ENCODE assay signal across 8 mouse cellular contexts in the genomic region with DNA sequence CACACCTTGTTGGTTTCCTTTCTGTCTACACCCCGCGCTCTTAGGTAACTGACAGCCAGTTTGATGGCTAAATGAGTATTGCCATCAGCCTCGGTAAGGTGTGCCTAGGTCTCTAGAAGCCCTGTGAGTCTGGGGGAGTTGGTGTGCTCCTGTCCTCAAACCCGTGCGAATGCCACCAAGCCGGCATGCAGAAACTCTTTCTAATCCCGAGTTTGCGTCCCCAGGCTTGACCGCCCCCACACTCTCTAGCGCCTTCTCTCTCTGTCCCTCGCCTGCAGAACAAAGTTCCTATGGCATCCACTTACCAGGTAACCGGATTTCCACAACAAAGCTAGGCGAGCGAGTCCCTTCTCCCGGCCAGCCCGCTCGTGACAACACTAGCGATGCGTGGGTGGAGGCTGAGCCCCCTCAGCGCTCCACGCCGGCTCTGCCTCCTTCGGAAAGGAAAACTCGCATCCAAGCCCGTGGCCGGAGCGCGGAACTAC. TPM values are rescaled to one million over a fixed set of nuclear protein-coding genes. Genes with fewer than 3 reads are reported as not detected.
DNase-seq lines count a peak whose midpoint lies in the region; ATAC-seq and TF ChIP-seq lines count a peak whose summit lies in the region.

No protein-coding gene starts in this region.

- DNase-seq in layer of hippocampus, adult 2 months (ENCODE audit: low spot score in 2 of 2): peak in 1 of 2 experiments; percentile 26
- no peak for DNase-seq in layer of hippocampus, adult 9-10 months (ENCODE audit: low spot score)
- DNase-seq in forelimb bud, embryonic 11.5 days (ENCODE audit: low read depth, low spot score): peak; percentile 10
- DNase-seq in adrenal gland, postnatal 10 days: no peak

- no peaks in the 10 kb centered on the region for H3K36me3 ChIP-seq in liver, embryonic 15.5 days (replicated peaks)
- H3K36me3 ChIP-seq in stomach, embryonic 14.5 days (ENCODE audit: control insufficient read depth, insufficient read depth, low read length): no peaks in the 10 kb centered on the region

- no peak for ATAC-seq in liver, embryonic 15.5 days (ENCODE audit: insufficient read depth)
- no peak for ATAC-seq in stomach, embryonic 14.5 days (ENCODE audit: insufficient number of reproducible peaks, insufficient read depth, low FRiP score, low read depth)
- no peak for ATAC-seq in inflammation-experienced regulatory T-cells, adult 6 months

- under 1% methylated on average over 28 of the region's 28 CpGs for WGBS in liver, embryonic 15.5 days (ENCODE audit: insufficient replicate concordance)
- under 1% methylated on average over 28 of the region's 28 CpGs for WGBS in stomach, embryonic 14.5 days

- H3K4me3 ChIP-seq in layer of hippocampus, adult 2 months: peak overlapping the region; percentile 75
- H3K4me3 ChIP-seq in bone marrow macrophage, adult 2 months (ENCODE audit: insufficient read depth, low read length): peak overlapping the region; percentile 59
- peak overlapping the region; percentile 51 for H3K4me3 ChIP-seq in liver, embryonic 15.5 days (replicated peaks)
- H3K4me3 ChIP-seq in stomach, embryonic 14.5 days (ENCODE audit: low read depth, low read length): peak overlapping the region; percentile 61

- no peak overlapping the region for H3K9ac ChIP-seq in liver, embryonic 15.5 days
- H3K9ac ChIP-seq in stomach, embryonic 14.5 days (replicated peaks; ENCODE audit: low read depth, low read length): peak overlapping the region; percentile 45

- no peak for TF ChIP-seq CTCF in layer of hippocampus, adult 2 months (conservative IDR thresholded peaks at IDR 0.05)
- no peak for TF ChIP-seq CTCF in bone marrow macrophage, adult 2 months (IDR thresholded peaks at IDR 0.05; ENCODE audit: low read depth, low read length)

- peaks cover 22% of the 10 kb centered on the region for H3K4me1 ChIP-seq in bone marrow macrophage, adult 2 months (ENCODE audit: control insufficient read depth, insufficient read depth, low read length)
- H3K4me1 ChIP-seq in liver, embryonic 15.5 days (replicated peaks): 0 out of 2 replicates have a peak, but pooled peaks cover 6% of the 10 kb centered on the region
- H3K4me1 ChIP-seq in stomach, embryonic 14.5 days (ENCODE audit: control insufficient read depth, insufficient read depth, low read length): peaks cover 11% of the 10 kb centered on the region; the same call in 1 of the 2 replicates

- H3K27me3 ChIP-seq in liver, embryonic 15.5 days: peaks cover 56% of the 10 kb centered on the region
- no peaks in the 10 kb centered on the region; the same call in 1 of the 2 replicates for H3K27me3 ChIP-seq in stomach, embryonic 14.5 days (ENCODE audit: control insufficient read depth, insufficient read depth, low read length)

- H3K9me3 ChIP-seq in liver, embryonic 15.5 days (replicated peaks): no peaks in the 10 kb centered on the region
- H3K9me3 ChIP-seq in stomach, embryonic 14.5 days (ENCODE audit: control insufficient read depth, low read depth, low read length): no peaks in the 10 kb centered on the region

- no peak for TF ChIP-seq POLR2A in bone marrow macrophage, adult 2 months (IDR thresholded peaks at IDR 0.05; ENCODE audit: borderline replicate concordance, low read depth, low read length)

- H3K4me2 ChIP-seq in liver, embryonic 15.5 days: peak overlapping the region; percentile 72
- peak overlapping the region; percentile 99 for H3K4me2 ChIP-seq in stomach, embryonic 14.5 days (replicated peaks; ENCODE audit: low read depth, low read length)

- H3K27ac ChIP-seq in layer of hippocampus, adult 2 months: peak overlapping the region; percentile 90
- no peak overlapping the region for H3K27ac ChIP-seq in bone marrow macrophage, adult 2 months (ENCODE audit: insufficient read depth, low read depth, low read length)
- no peak overlapping the region for H3K27ac ChIP-seq in liver, embryonic 15.5 days (replicated peaks)
- peak overlapping the region; percentile 15; the same call in 1 of the 2 replicates for H3K27ac ChIP-seq in stomach, embryonic 14.5 days (ENCODE audit: low read length)

RNA-seq across cellular contexts. Expression of gene Glis3, which starts 0.5 kb away (rescaled TPM):
- total RNA-seq in layer of hippocampus, adult 2 months (2021): 10 to 100 TPM; 33.0 to 36.4 TPM
- 3.2 and 3.4 TPM in 2 replicates for polyA plus RNA-seq in bone marrow macrophage, adult 2 months (2012; ENCODE audit: insufficient read depth, insufficient read length, missing spikeins)
- polyA plus RNA-seq in liver, embryonic 15.5 days (2015; fragmentation: Nextera tagmentation; extraction: Ambion mirVana): 0.15 and 0.45 TPM in 2 replicates
- polyA plus RNA-seq in stomach, embryonic 14.5 days (2014; fragmentation: Nextera tagmentation; extraction: Ambion mirVana): 1.8 and 2.3 TPM in 2 replicates
- under 1 TPM in 1 of 3 experiments, not detected in 2; 0.05 TPM for polyA plus RNA-seq in inflammation-experienced regulatory T-cells, adult 6 months (2017; shearing (Covaris generic))
- 1 to 10 TPM; 6.6 to 7.5 TPM for total RNA-seq in adrenal gland, postnatal 10 days (2021)

Comparison
In these comparisons a context has a peak if more than half of its experiments do, and no peak if none do; other contexts are left out.
1. H3K27ac ChIP-seq: peak in layer of hippocampus, adult 2 months (single experiment) and stomach, embryonic 14.5 days (single experiment); none in bone marrow macrophage, adult 2 months (single experiment) and liver, embryonic 15.5 days (single experiment).
2. Peak in every context shown above with its lines, with median percentiles within 50 percentile points of each other: H3K4me3 ChIP-seq.